Mouse (Mus musculus) heart, embryonic 13.5 days (tissue): Measurements from ENCODE around the gene Slc30a1. TPM values are rescaled to one million over a fixed set of nuclear protein-coding genes. Genes with fewer than 3 reads are reported as not detected.

Experiments
- ATAC-seq: fragments of 200-750 bp; cut with Nextera tagmentation; 2 replicates; pipeline ENCODE4 v1.8.0; 2017; ENCODE audit warnings: moderate TSS enrichment; ENCODE audit not compliant: insufficient number of reproducible peaks, low FRiP score, low TSS enrichment; ENCODE audit errors: extremely low read depth
- H3K27ac ChIP-seq: fragments of 300-500 bp; sonication (generic); replicated peaks from 2 replicates; pipeline ENCODE4 v1.5.1; 2015; ENCODE audit warnings: moderate library complexity, mild to moderate bottlenecking, inconsistent platforms
- H3K27me3 ChIP-seq: fragments of 300-500 bp; sonication (generic); replicated peaks from 2 replicates; pipeline ENCODE4 v1.6.1; 2015; ENCODE audit warnings: mild to moderate bottlenecking, inconsistent platforms
- H3K36me3 ChIP-seq: fragments of 300-500 bp; sonication (generic); 2 replicates; pipeline ENCODE4 v1.6.1; 2015; ENCODE audit warnings: mild to moderate bottlenecking, inconsistent platforms
- H3K4me1 ChIP-seq: fragments of 300-500 bp; sonication (generic); 2 replicates; pipeline ENCODE4 v1.6.1; 2015; ENCODE audit warnings: inconsistent platforms
- H3K4me2 ChIP-seq: fragments of 300-500 bp; sonication (generic); 2 replicates; pipeline ENCODE4 v1.6.1; 2015; ENCODE audit warnings: inconsistent platforms, mild to moderate bottlenecking, moderate library complexity
- H3K4me3 ChIP-seq: fragments of 300-500 bp; sonication (generic); 2 replicates; pipeline ENCODE4 v1.5.1; 2015; ENCODE audit warnings: moderate library complexity, mild to moderate bottlenecking, inconsistent platforms
- H3K9ac ChIP-seq: fragments of 300-500 bp; sonication (generic); 2 replicates; pipeline ENCODE4 v1.6.1; 2015; ENCODE audit warnings: inconsistent platforms, mild to moderate bottlenecking, moderate library complexity
- H3K9me3 ChIP-seq: fragments of 300-500 bp; sonication (generic); 2 replicates; pipeline ENCODE4 v1.6.1; 2016; ENCODE audit warnings: inconsistent platforms
- WGBS: fragments of 180-500 bp; shearing (Covaris S2); methylation state at CpG from one replicate; pipeline ENCODE4 v1.1.7; 2015; ENCODE audit warnings: mixed read lengths; 5-methylcytosine and 5-hydroxymethylcytosine counted together
- polyA plus RNA-seq: library from polyadenylated mRNA; unstranded; fragments of >200 nt; fragmentation: Nextera tagmentation; extraction: Ambion mirVana; gene quantifications from 2 replicates; pipeline ENCODE4 v1.2.1, GENCODE M21; 2015

Slc30a1 gene
- polyA plus RNA-seq, 1 experiment from 2014 or later = 1.2 TPM

GRCm38 (mm10) chr1:191960946-191961345, 54.4 kb downstream of the Slc30a1 start:
- no peak overlapping the region; the same call in 1 of the 2 replicates for H3K9ac ChIP-seq
- H3K27ac ChIP-seq = no peak overlapping the region
- no peaks in the 10 kb centered on the region for H3K36me3 ChIP-seq
- H3K27me3 ChIP-seq = no peaks in the 10 kb centered on the region; the same call in 1 of the 2 replicates
- peaks cover 11% of the 10 kb centered on the region for H3K4me1 ChIP-seq
- ATAC-seq = no peak
- H3K9me3 ChIP-seq = no peaks in the 10 kb centered on the region
- 46% methylated on average over 2 of the region's 2 CpGs for WGBS
- no peak overlapping the region for H3K4me2 ChIP-seq
- no peak overlapping the region for H3K4me3 ChIP-seq

Other genes starting within 250 kb of the Slc30a1 start
- gene Lpgat1, start 188.9 kb upstream of the Slc30a1 start, polyA plus RNA-seq = 15.4 and 21.3 TPM in 2 replicates
- 31.7 and 33.9 TPM in 2 replicates for gene Nek2, start 85.3 kb upstream of the Slc30a1 start, polyA plus RNA-seq
- 3.0 and 4.1 TPM in 2 replicates for gene Rd3, start 70.6 kb downstream of the Slc30a1 start, polyA plus RNA-seq
- gene Traf5, start 185.8 kb downstream of the Slc30a1 start, polyA plus RNA-seq = 11.3 and 12.8 TPM in 2 replicates
- 27.7 and 30.4 TPM in 2 replicates for gene Rcor3, start 231.3 kb downstream of the Slc30a1 start, polyA plus RNA-seq